Mouse (Mus musculus) lung, postnatal 0 days (tissue): ENCODE results near the gene Pde4c.

Experiments
- CTCF ChIP-seq: IDR thresholded peaks from 2 replicates; pipeline ENCODE4 v1.5.1; 2016; ENCODE audit warnings: antibody characterized with exemption, mild to moderate bottlenecking
- EP300 ChIP-seq: IDR thresholded peaks from 2 replicates; pipeline ENCODE4 v1.6.1; 2016; ENCODE audit warnings: antibody characterized with exemption, mild to moderate bottlenecking, control low read depth

DNA sequence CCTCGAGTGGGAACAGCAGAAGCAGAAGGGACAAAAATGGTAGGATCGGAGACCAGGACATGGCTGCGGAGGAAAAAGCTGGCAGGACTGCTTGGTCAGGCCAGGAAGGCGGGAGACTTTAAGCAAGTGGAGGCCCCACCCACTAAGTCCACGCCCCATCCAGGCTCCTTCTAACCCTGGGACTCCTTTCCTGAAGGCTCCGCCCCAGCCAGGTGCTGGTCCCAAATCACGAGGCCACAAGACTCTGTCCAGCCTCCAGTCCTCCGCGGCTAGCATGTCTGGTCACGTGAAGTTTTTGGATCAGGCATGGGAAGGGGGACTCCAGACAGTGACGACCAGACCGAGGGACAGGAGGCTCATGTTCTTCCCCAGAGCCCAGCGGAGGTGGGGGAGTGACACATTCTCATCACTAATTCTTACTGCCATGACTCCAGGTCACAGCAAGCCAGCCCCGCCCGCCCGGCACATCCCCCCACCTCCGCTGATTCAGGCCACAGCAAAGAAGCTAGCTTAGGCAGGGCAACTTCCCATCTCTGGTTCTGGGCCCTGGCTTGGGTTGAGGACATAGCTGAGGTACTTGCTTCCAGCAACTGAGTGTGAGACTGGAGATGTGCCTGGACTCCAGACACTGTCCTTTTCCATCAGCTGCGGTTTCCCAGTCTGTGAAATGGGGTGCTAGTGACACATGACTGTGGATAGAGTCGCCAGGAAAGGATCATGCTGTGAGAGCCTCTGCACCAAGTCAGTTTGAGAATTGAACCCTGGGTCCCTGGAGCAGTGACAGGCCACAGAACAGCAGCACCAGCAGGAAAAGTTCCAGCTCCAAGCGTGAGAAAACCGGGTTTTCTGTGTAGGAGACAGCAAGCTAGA lies 43.3 kb downstream of the Pde4c start:
- TF ChIP-seq CTCF (no peak), EP300 (no peak)
